Mouse (Mus musculus) liver, embryonic 14.5 days (tissue): ENCODE results near the gene U90926.
"Not testable (repeated sequence)": the region's sequence is repeated elsewhere in the genome, so short reads cannot be mapped to it uniquely, and the experiment has no call there.

Experiments used
- CTCF ChIP-seq: IDR thresholded peaks from 2 replicates; pipeline ENCODE4 v1.5.1; 2016; ENCODE audit warnings: antibody characterized with exemption, low read depth, control low read depth
- EP300 ChIP-seq: IDR thresholded peaks from 2 replicates; pipeline ENCODE4 v1.6.1; 2016; ENCODE audit warnings: antibody characterized with exemption, low read depth

DNA sequence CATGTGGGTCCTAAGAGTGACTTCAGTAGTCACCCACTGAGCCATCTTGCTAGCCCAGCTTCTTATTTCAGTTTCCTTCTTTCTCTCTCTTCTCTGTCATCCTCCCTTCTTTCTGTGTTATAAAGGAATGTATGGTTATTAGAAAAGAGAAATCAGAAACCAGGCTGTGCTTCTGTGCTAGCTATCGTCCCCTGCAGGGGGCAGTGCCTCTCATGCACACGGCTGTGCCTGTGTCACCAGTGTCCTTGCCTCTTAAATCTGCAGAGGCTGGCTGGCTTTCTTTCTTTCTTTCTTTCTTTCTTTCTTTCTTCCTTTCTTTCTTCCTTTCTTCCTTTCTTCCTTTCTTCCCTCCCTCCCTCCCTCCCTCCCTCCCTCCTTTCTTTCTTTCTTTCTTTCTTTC lies 19.5 kb downstream of the U90926 start:
- TF ChIP-seq EP300: not testable (repeated sequence)
- peak; percentile 67 for TF ChIP-seq CTCF
